Mouse (Mus musculus) ES-Bruce4 (cell line): ENCODE measurements around the gene Erc2.

Source experiments
- CTCF ChIP-seq: IDR thresholded peaks from one replicate; pipeline ENCODE4 v1.8.1; 2011; ENCODE audit warnings: low read depth, low read length
- EP300 ChIP-seq: IDR thresholded peaks from 2 replicates; pipeline ENCODE4 v1.6.1; 2011; ENCODE audit warnings: low read depth, low read length; ENCODE audit not compliant: insufficient read depth
- POLR2A ChIP-seq: IDR thresholded peaks from one replicate; pipeline ENCODE4 v1.8.1; 2011; ENCODE audit warnings: low read length; ENCODE audit not compliant: insufficient read depth

DNA sequence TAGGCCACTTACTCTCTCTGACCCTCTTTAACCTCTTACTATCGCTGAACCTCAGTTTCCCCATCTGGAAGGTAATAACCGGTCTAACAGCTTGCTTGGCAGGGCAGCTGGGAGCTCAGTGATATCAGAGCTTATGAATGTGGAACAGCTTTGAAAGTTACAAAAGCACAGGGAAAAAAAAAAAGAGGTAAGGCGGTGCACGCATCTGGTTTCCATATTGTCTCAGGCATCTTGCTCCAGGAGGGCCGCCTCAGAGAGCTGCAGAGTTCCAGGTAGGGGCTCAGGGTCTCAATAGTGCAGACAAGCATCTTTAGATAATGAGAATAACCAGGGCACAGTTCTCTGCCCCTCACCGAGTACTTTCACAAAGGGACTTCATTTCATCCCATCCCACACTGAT, 816.9 kb downstream of the Erc2 start:
- TF ChIP-seq POLR2A (no peak), CTCF (no peak), EP300 (no peak)
